Mouse (Mus musculus): ENCODE measurements at regions not wholly inside any gene's neighbourhood (a gene's known extent, or its start where the extent isn't known, plus 50 kb on each side); places are given as distances from the start of the nearest gene placed in this dataset.

DNA sequence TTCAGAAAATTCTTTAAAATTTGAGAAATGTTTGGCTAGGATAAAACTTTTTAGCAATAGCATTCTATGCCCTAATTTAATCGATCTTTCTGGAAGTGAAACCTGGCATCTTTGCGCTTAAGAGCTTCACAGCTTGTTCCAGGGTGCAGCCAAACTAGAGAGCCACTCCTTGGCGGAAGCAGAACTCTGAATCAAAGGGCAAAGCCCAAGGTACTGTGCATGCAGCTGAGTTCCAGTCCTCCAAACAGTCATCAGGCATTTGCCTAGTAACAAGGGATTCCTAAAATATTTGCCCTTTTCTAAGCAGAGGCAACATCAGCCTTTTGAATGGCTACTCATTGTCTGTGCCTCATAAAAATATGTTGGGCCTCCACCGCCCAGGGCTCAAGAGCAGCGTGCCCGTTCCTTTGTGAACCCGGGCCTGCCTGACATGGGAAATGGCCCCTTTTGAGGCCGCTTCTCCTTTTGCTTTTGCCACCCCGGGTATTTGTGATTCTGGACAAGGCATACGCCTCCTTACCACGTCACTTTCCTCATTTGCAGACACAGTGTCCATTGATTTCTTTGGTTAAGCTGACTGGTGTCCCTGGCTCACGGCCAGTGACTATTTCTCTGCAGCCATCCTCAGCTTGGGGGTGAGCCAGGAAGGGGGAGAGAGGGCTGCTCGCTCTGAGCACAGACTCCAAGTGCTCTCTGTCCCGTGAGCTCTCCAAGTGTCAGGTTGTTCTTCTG is 402.2 kb upstream of the Smim15 start:
- DNase-seq (ENCODE audit: low spot score) = no peak

DNA sequence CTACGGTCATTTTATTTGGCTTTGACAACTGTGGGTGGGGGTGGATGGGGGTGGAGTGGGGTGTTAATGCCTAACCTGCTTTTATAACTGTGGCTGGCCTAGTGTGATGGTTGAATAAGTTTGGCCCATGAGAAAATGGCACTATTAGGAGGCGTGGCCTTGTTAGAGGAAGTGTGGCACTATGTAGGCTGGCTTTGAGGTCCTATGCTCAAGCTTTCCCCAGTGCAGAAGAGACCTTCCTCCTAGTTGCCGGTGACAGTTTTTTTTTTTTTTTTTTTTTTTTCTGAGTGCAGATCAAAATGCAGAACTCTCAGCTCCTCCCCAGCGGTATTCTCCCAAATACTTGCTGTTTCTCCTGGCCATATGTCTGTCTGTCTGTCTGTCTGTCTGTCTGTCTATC is 404.6 kb upstream of the Smim15 start:
- DNase-seq (ENCODE audit: low spot score) = no peak

DNA sequence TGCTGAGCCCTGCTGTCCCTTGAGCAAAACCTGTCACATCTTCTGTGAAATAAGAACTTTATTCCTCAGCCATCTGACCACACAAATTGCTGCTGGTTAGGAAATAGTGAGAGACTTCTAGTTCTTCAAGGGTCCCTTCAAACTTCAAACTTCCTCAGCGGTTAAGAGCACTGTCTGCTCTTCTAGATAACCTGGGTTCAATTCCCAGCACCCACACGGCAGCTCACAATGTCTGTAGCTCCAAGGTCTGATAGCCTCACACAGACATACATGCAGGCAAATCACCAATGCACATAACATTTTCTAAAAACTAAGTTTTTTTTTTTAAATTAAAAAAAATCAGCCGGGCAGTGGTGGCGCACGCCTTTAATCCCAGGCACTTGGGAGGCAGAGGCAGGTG is 407.0 kb upstream of the Smim15 start:
- DNase-seq (ENCODE audit: low spot score) = no peak

DNA sequence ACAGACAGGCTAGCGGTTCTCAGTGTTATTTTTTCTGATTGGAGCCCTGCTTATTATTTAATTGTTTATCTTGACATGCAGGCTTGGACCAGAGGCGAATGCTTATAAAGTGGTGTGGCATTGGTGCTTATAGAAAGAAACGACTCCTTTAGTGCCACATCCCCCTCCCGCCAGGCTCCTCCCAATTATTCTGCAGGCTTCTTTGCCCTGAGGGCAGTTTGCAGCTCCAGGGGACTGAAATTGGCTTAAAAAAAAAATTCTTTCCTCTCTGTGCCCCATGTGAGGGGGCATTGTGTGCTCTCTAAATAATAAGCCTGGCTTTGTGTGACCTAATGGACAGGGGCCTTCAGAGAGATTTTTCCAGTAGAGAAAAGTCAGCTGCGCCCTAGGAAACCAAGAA is 409.1 kb upstream of the Smim15 start:
- no peak for DNase-seq (ENCODE audit: low spot score)

GRCm38 (mm10) chr13:107627073-107627472 is 417.2 kb upstream of the Smim15 start:
- no peak for DNase-seq (ENCODE audit: low spot score)

GRCm38 (mm10) chr13:107626670-107627069 is 417.6 kb upstream of the Smim15 start:
- no peak for DNase-seq (ENCODE audit: low spot score)

DNA sequence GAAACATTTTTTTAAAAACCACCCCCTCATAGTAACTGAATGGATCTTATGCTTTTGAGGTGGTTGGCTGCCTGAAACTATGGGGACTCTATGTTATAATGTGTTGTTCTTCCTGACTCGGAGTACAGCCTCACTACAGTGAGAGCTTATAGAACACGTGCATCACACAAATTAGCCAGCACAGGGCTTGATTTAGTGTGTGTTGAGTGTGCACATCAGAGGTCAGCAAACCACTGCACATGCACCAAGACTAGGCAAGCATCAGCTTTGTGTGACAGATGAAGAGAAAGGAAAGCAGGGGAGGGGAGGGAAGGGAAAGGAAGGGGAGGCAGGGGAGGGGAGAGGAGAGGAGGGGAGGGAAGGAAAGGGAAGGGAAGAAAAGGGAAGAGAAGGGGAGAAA is 422.9 kb upstream of the Smim15 start:
- DNase-seq (ENCODE audit: low spot score) = no peak

- DNase-seq (ENCODE audit: low spot score) = no peak
Observed at GRCm38 (mm10) chr13:107620887-107621286, 423.4 kb upstream of the Smim15 start.

- no peak for DNase-seq (ENCODE audit: low spot score)
Observed at GRCm38 (mm10) chr13:107620210-107620609, 424.0 kb upstream of the Smim15 start.

- DNase-seq (ENCODE audit: low spot score) = no peak
Observed at GRCm38 (mm10) chr13:107619430-107619927, 424.8 kb upstream of the Smim15 start.

GRCm38 (mm10) chr13:107618796-107619429 is 425.3 kb upstream of the Smim15 start:
- no peak for DNase-seq (ENCODE audit: low spot score)

GRCm38 (mm10) chr13:107618369-107618771 is 425.9 kb upstream of the Smim15 start:
- no peak for DNase-seq (ENCODE audit: low spot score)

DNA sequence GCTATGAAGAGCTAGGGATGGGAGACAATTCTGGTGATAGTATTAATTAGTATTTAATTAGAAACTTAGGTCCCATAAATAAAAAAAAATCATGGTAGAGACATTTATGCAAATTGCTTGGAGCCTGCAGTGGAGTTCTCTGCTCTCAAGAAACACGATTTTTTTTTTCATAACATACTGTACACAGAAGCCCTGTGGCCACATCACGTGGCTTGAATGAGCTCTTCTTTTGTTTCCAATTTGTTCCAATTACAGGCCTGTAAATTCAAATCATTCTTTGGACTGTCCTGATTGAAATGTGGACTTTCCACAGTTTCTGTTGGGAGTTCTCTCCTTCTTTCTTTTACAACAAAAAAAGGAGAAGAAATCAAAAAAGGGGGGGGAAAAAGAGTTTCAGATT is 426.7 kb upstream of the Smim15 start:
- DNase-seq (ENCODE audit: low spot score) = no peak

- no peak for DNase-seq (ENCODE audit: low spot score)
Observed at GRCm38 (mm10) chr13:107616775-107617174, 427.5 kb upstream of the Smim15 start.

DNA sequence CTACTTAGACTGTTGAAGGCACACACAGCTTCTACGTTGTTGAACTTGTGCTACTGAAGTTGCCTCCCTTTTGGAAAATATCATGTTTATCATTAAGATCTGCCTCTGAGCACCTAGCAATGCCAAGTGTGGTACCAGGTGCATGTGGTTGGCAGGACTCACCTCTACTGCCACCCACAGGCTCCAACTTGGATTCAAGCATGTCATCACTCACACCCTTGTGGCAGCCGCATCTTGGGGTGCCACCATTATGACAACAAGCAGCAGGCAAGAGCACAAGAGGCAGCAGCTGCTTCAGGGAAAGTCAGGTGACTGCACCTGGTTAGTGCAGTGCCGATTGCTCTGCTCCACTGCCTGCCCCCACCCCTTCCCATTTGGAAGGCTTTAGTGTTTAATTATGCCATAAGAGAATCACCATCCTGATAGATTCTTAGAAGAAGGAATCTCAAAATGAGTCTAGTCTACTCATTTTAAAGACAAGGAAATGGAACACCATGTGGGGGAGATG is 435.2 kb upstream of the Smim15 start:
- no peak for DNase-seq (ENCODE audit: low spot score)

GRCm38 (mm10) chr13:107607294-107607693 is 437.0 kb upstream of the Smim15 start:
- no peak for DNase-seq (ENCODE audit: low spot score)

DNA sequence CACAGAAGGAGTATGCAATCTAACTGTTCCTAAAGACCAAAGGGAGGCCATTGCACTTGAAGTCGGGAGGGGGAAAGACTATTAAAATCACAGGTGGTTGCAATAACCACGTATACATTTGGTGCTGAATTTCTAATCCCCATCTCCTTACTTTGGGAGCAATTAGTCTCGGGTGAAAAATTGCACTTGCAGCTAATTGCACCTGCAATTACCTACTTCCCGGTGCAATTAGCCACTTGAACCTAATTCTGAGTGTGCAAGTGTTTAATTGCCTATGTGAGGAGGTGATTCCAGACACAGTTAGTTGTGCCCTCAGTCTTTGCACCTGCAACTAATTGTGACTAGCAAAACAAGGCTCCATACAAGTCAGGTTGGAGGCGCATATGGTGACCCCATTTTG is 442.1 kb upstream of the Smim15 start:
- DNase-seq (ENCODE audit: low spot score) = no peak

DNA sequence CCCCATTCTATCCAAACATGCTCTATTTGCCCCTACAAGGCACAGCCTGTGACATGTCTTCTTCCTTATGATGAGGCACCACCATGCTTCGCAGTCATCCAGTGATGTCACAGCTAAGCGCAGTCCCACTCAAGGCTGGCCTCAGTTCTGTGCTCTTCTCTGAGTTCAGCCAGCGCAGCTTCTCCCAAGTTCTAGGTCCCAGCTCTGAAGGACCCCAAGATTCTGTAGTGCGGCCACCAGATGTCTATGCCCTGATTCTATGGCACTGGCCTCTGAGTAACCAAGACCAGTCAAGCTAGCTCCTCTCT is 443.2 kb upstream of the Smim15 start:
- DNase-seq (ENCODE audit: low spot score) = no peak

DNA sequence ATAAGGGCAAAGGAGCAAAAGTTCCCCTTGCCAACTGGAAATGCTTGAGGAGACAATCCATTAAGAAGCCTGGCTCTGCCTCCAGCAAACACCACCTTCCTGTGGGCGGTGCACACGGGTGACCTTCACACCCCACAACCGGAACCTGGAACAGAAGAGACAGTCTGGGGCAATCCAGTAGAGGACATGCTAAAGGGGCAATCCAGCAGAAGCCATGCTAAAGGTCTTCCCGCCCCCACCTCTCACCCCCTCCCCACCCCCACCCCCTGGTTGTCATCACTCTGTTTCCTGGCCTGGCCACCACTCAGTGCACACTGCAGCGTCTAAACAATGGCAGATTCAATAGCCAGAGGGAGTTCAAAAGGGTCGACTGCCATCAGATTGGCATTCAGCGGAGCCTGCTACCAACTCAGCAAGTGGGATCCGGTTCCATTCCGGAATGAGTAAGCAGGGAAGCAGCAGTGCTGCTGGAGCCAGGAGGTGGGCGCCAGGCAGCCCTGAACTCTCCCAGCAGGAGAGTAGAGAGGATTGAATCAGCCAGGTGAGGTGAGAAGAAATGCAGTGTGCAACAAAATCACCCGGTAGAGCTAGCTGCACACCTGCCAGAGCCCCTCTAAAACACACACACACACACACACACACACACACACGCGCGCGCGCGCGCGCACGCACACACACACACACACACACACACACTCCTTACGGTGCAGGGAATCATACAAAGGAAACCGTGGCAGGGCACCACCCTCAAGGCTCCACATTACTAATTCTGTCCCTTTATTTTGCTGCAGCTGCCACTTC is 443.7 kb upstream of the Smim15 start:
- DNase-seq (ENCODE audit: low spot score) = no peak

DNA sequence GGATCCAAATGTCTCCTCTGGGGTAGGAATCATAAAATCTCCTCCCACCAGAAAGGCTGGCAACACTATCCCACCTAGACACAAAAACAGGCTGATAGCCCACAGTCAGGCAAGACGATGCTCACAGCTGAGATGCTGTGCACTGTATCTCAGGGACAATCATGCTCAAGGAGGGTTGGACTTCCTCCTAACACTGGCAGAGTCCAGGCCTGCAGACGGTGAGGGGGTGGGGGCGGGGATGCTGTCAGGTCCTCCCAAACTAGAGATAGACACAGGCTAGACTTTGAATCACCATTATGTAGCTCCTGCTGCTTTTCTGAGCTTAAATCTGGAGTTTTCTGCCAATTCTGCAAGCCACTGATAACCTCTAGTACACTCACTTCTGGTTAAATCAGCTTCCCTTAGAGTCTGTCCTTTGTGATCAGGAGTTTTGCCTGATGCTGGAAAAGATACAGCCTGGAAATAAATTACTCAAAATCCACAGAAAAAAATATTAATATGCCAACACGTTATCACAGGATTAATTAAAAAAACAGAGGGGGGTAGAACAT is 445.1 kb upstream of the Smim15 start:
- DNase-seq (ENCODE audit: low spot score) = no peak

DNA sequence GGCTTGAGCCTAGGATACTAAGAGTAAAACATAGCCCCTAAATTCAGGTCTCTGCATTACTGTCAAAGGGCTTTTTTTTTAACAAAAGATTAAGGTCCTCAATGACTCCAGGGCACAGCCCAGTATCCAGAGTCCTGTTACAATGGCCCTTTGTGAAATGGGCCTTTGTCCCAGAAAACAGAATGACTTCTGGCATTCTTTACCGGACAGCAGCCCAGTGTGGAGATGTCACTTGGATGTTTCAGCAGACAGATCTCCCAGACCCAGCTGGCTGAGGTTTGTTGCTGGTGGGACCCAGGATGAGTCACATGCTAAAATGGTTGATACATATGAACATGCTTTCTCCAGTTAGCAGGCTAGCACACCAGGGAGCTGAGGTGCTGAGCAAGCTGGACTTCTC is 445.9 kb upstream of the Smim15 start:
- DNase-seq (ENCODE audit: low spot score) = no peak

GRCm38 (mm10) chr13:107597217-107597616 is 447.0 kb upstream of the Smim15 start:
- DNase-seq (ENCODE audit: low spot score) = no peak

DNA sequence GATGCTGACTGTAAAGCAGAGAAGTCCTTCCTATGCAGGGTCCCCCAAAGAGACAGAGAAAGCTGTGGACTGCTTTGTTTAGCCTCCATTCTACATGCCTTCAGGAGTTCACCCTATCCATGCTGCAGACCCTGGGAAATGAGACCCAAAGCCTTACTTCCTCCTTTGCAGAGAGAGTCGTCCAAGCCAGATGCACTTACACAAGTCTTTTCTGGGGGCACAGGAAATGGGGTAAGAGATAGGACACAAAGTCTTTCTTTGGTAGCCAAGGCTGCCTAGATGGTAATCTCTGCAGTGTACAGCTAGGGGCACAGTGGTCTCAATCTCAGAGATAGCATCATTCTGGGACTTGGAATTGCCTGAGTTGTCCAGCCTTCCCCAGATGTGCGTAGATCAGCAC is 448.1 kb upstream of the Smim15 start:
- DNase-seq (ENCODE audit: low spot score) = no peak

Data from urinary bladder, postnatal 10 days (tissue).